Mouse (Mus musculus) midbrain, embryonic 12.5 days (tissue): ENCODE measurements at regions not wholly inside any gene's neighbourhood (a gene's known extent, or its start where the extent isn't known, plus 50 kb on each side); places are given as distances from the start of the nearest gene placed in this dataset. TPM values are rescaled to one million over a fixed set of nuclear protein-coding genes. Genes with fewer than 3 reads are reported as not detected.
"Not testable (repeated sequence)": the region's sequence is repeated elsewhere in the genome, so short reads cannot be mapped to it uniquely, and the experiment has no call there.

Source experiments
- ATAC-seq: fragments of 200-750 bp; cut with Nextera tagmentation; 2 replicates; pipeline ENCODE4 v1.8.0; 2017; ENCODE audit warnings: low read depth, moderate TSS enrichment, moderate library complexity; ENCODE audit not compliant: low FRiP score
- H3K27ac ChIP-seq: fragments of 300-500 bp; sonication (generic); replicated peaks from 2 replicates; pipeline ENCODE4 v1.5.1; 2016; ENCODE audit warnings: mild to moderate bottlenecking
- H3K27me3 ChIP-seq: fragments of 300-500 bp; sonication (generic); 2 replicates; pipeline ENCODE4 v1.6.1; 2016; ENCODE audit warnings: mild to moderate bottlenecking
- H3K36me3 ChIP-seq: fragments of 300-500 bp; sonication (generic); 2 replicates; pipeline ENCODE4 v1.6.1; 2016
- H3K4me1 ChIP-seq: fragments of 300-500 bp; sonication (generic); 2 replicates; pipeline ENCODE4 v1.6.1; 2016
- H3K4me2 ChIP-seq: fragments of 300-500 bp; sonication (generic); replicated peaks from 2 replicates; pipeline ENCODE4 v1.6.1; 2016; ENCODE audit warnings: mild to moderate bottlenecking, moderate library complexity
- H3K4me3 ChIP-seq: fragments of 300-500 bp; sonication (generic); 2 replicates; pipeline ENCODE4 v1.5.1; 2016; ENCODE audit warnings: mild to moderate bottlenecking
- H3K9ac ChIP-seq: fragments of 300-500 bp; sonication (generic); replicated peaks from 2 replicates; pipeline ENCODE4 v1.6.1; 2016; ENCODE audit warnings: mild to moderate bottlenecking, moderate library complexity
- H3K9me3 ChIP-seq: fragments of 300-500 bp; sonication (generic); 2 replicates; pipeline ENCODE4 v1.6.1; 2016; ENCODE audit warnings: mild to moderate bottlenecking
- WGBS: fragments of 180-500 bp; shearing (Covaris S2); methylation state at CpG from one replicate; pipeline ENCODE4 v1.1.7; 2016; 5-methylcytosine and 5-hydroxymethylcytosine counted together
- microRNA-seq: library from miRNA; unstranded; fragments of <30 nt; microRNA quantifications from one replicate; pipeline ENCODE4, GENCODE M21; 2017

DNA sequence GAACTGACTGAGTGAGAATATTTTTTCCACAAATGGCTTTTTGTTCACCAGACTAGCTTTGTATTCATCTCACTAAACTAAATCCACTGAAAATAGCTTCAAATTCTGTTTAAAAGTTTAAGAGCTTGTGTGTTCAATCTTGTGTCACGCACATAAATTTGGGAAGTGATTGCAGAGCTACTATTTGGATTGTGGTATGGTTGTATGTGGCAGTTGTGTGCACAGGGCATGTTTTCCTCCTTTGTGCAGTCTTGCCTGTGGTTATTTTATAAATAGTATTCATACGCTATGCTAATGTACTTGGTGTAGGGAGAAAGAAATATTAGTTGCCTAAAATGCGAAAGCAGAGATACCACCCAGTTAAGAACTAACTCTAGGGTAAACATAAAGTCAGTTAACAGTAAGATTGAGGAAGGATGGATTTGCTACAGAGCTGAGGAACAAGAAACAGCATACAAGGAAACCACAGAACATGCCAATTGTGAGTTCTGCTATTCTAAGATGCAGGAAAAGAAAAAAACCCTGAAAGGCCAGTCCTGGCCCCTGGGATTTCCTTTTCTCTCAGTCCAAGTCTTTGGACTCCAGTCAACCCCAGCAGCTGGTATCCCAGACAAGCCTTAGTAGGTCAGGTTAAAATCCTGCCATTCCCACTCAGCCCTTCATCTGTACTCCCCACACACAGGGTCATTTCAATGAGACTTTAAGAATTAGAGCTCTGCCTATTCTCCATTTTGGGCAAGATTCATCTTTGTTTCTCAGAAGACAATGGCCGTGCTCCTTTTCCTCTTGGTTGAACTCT lies 82.4 kb upstream of the Egfr start:
- H3K4me1 ChIP-seq = no peaks in the 10 kb centered on the region
- H3K36me3 ChIP-seq = no peaks in the 10 kb centered on the region
- no peak overlapping the region for H3K4me2 ChIP-seq
- H3K9ac ChIP-seq = no peak overlapping the region
- no peak for ATAC-seq
- H3K27ac ChIP-seq = no peak overlapping the region
- no peaks in the 10 kb centered on the region for H3K27me3 ChIP-seq
- no peaks in the 10 kb centered on the region for H3K9me3 ChIP-seq
- WGBS = 86% methylated on average over 4 of the region's 4 CpGs
- no peak overlapping the region for H3K4me3 ChIP-seq

DNA sequence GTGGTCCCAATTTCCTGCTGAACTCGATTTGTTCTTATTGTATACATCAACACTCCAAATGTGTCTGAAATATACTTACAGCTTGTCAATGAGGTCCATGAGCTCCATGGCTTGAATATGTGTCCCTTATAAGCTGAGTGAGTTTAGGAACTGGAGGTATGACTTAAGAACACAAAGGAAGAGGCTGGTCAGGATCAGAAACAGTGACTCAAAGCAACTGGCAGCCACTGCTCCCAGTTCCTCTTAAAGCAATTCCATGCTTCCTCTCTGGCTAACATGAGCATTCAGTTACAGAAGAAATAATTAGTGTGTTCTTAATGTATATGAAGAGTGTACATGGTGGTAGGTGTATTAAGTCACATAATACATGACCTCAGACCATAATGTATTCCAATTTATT lies 81.7 kb upstream of the Egfr start:
- Histone ChIP-seq H3K4me3 (no peak overlapping the region), H3K9ac (no peak overlapping the region), H3K36me3 (no peaks in the 10 kb centered on the region), H3K4me1 (no peaks in the 10 kb centered on the region), H3K27ac (no peak overlapping the region), H3K4me2 (no peak overlapping the region), H3K27me3 (no peaks in the 10 kb centered on the region), H3K9me3 (no peaks in the 10 kb centered on the region)
- ATAC-seq = no peak
- WGBS = 77% methylated on average over 1 of the region's 1 CpGs

DNA sequence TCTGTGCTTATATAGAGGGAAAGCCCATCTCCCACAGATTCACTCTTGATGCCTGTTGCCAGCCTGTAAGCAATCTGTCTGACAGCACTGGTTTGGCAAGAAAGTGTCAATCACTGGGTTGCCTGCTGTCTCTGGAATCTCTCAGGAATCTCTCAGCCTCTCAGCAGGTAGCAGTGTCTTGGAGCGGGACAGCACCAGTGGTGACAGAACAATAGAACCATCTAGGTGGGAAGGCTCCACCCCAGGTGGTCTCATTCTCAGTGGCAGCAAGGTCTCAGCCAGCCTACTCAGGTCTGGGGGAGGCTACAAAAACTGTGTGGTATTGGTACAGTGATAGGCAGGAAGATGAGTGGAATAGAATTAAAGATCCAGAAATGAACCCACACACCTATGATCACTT lies 76.1 kb upstream of the Egfr start:
- 27% methylated on average over 1 of the region's 1 CpGs for WGBS
- not testable (repeated sequence) for ATAC-seq, H3K27me3 ChIP-seq

DNA sequence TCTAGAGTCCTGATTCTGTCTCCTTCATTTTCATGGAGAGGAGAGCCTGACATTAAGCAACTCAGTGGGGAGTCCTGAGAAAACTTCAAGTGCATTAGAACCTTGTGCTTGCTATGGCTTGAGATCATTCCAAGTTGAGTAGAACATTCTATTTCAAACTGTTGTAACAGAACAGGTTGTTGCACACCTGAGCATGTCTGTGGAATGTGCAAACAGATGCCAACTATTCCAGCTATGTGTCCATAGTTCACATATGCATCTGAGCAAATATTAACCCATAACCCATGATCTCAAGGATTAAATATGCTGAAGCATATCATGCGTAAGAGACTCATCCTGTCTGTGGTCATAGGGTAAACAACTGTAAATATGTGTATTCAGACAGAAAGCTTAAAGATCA lies 68.5 kb upstream of the Egfr start:
- H3K27ac ChIP-seq = no peak overlapping the region
- WGBS = 92% methylated on average over 1 of the region's 1 CpGs
- no peaks in the 10 kb centered on the region for H3K4me1 ChIP-seq
- no peaks in the 10 kb centered on the region for H3K36me3 ChIP-seq
- H3K9me3 ChIP-seq = no peaks in the 10 kb centered on the region
- ATAC-seq = no peak
- no peaks in the 10 kb centered on the region for H3K27me3 ChIP-seq
- H3K4me3 ChIP-seq = no peak overlapping the region
- H3K4me2 ChIP-seq = no peak overlapping the region
- H3K9ac ChIP-seq = no peak overlapping the region

More for the DNA sequence above, 76.1 kb upstream of the Egfr start:
- not testable (repeated sequence) for H3K9ac ChIP-seq, H3K4me1 ChIP-seq, H3K9me3 ChIP-seq, H3K4me2 ChIP-seq, H3K36me3 ChIP-seq, H3K27ac ChIP-seq, H3K4me3 ChIP-seq

DNA sequence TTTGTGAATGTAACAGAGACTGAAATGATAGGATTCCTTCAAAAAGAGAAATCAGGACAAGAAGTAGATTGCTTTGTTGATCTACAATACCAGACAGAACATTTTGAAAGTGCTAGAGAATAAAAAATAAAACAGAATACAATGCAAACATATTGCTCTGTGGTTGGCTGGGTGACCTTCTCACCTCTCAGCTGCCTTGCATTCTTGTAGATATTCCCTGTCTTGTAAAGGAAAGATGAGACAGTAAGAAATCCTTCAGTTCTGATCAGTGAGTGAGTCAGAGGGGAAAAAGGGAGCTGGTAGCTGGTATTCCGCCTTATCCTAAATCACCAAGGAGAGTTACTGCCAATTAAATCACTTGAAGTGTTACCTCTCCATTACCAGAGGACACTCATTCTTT lies 56.4 kb upstream of the Egfr start:
- no peak overlapping the region for H3K9ac ChIP-seq
- no peak for ATAC-seq
- H3K27ac ChIP-seq = no peak overlapping the region
- no peaks in the 10 kb centered on the region for H3K27me3 ChIP-seq
- H3K4me2 ChIP-seq = no peak overlapping the region
- H3K36me3 ChIP-seq = no peaks in the 10 kb centered on the region
- WGBS = 76% methylated on average over 1 of the region's 1 CpGs
- no peaks in the 10 kb centered on the region for H3K9me3 ChIP-seq
- no peaks in the 10 kb centered on the region for H3K4me1 ChIP-seq
- no peak overlapping the region for H3K4me3 ChIP-seq

DNA sequence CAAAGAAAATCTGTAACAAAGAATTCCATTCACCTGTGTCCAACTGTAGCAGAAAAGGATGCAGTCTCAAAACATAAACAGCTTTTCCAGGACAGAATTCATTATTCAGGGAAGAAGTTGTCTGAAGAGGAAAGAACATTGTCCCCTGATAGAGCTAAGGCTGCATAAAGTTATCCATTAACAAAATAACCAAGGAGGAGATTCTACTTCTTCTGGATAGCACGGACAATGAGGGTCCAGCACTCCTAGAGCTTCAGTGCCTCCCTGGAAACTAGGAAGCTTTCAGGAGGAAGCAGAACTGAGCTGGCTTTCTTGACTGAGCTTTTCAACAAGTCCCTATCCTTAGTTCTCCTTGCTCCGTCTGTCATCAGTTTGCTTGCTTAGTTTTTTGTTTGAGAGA lies 55.2 kb upstream of the Egfr start:
- Histone ChIP-seq H3K9ac (no peak overlapping the region), H3K9me3 (no peaks in the 10 kb centered on the region), H3K4me2 (no peak overlapping the region), H3K4me3 (no peak overlapping the region), H3K27ac (no peak overlapping the region), H3K27me3 (no peaks in the 10 kb centered on the region), H3K36me3 (no peaks in the 10 kb centered on the region), H3K4me1 (no peaks in the 10 kb centered on the region)
- 81% methylated on average over 2 of the region's 2 CpGs for WGBS
- ATAC-seq = no peak

DNA sequence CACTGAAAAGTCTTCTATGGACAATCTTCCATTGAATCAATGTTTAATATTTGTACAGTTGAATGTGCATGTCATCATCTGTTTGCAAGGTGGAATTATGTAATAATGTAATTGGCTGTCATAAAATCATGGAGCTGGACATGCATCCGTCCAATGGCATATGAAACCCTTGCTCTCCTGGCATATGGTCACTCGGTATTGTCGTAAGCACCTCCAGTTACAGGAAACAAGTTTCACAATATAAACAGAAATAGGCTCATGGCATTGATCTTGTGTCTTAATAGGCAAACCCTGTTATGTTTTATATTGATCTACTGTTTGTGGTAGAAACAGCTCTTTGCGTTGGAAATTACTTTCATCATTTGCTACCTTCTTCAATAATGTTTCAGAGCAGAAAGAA lies 50.2 kb upstream of the Egfr start:
- ATAC-seq = no peak
- no peak overlapping the region for H3K27ac ChIP-seq
- H3K4me2 ChIP-seq = no peak overlapping the region
- 95% methylated on average over 4 of the region's 4 CpGs for WGBS
- H3K9me3 ChIP-seq = no peaks in the 10 kb centered on the region
- H3K9ac ChIP-seq = no peak overlapping the region
- H3K36me3 ChIP-seq = no peaks in the 10 kb centered on the region
- H3K4me3 ChIP-seq = no peak overlapping the region
- no peaks in the 10 kb centered on the region for H3K4me1 ChIP-seq
- no peaks in the 10 kb centered on the region for H3K27me3 ChIP-seq

Small RNA genes lying in the stretch of these regions (microRNA-seq; reads per million reads assigned to microRNA genes)
- gene Gm24714 = not detected
